8 mouse cellular contexts compared by ENCODE assay signal in the genomic region with DNA sequence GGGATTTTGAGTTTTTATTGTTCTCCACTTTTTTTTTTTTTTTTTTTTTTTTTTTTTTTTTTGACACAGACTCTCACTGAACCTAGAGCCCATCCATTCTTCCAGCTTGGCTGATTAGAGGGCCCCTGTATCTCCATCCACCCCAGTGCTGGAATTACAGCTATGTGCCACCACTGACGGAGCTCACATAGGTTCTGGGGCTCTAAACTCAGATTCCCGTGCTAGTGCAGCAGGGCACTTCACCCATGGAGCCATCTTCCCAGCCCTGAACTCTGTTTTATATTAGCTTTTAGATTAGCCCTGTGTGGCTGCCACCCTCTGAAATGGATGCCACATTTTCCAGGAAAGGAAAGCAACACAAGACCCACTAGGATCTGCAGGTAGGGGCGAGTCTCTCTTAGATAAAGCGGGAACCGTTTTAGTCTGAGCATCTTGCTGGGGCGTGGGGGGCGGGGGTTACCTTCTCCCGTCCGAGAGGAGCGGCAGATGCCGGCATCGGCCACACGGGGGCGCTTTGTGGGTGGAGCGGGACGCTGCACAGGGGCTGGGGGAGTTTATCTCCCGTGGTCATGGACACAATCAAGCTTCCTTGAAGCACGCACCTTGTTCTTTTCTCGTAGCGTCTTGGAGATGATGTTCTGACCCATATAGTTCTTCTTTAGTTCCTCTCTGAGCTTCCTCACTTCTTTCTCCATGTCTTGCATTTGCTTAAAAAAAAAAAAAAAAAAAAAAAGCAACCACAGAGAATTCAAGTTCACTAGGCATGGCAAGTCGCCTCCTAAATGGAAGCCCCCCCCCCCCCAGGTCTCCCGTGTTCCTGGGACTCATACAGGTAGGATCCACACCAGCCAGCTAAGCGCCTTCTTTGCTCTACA. TPM values are rescaled to one million over a fixed set of nuclear protein-coding genes. Genes with fewer than 3 reads are reported as not detected.
DNase-seq lines count a peak whose midpoint lies in the region; ATAC-seq and TF ChIP-seq lines count a peak whose summit lies in the region.

No protein-coding gene starts in this region.

- whole genome bisulfite sequencing in heart, adult 2 months: 13% methylated on average over 23 of the region's 23 CpGs
- 12% methylated on average over 23 of the region's 23 CpGs for WGBS in heart, embryonic 13.5 days

- no peak for TF ChIP-seq POLR2A in heart, adult 2 months (IDR thresholded peaks at IDR 0.05; ENCODE audit: insufficient read depth, low read depth, low read length)

- H3K27ac ChIP-seq in heart, adult 2 months: no peak overlapping the region
- no peak overlapping the region; the same call in 1 of the 2 replicates for H3K27ac ChIP-seq in heart, embryonic 13.5 days (replicated peaks)

- no peak for TF ChIP-seq EP300 in heart, adult 2 months (IDR thresholded peaks at IDR 0.05; ENCODE audit: insufficient read depth, low read depth, low read length)

- peak; percentile 46; the same call in 1 of the 2 replicates for ATAC-seq in heart, embryonic 13.5 days (ENCODE audit: extremely low read depth, insufficient number of reproducible peaks, low FRiP score, low TSS enrichment)

- no peaks in the 10 kb centered on the region for H3K79me2 ChIP-seq in heart, adult 2 months (replicated peaks; ENCODE audit: control insufficient read depth, insufficient read depth, low read length)

- no peaks in the 10 kb centered on the region for H3K27me3 ChIP-seq in heart, adult 2 months (ENCODE audit: control insufficient read depth, insufficient read depth, low read length)
- H3K27me3 ChIP-seq in E14TG2a.4 (ENCODE audit: insufficient read depth, low read length): no peaks in the 10 kb centered on the region
- no peaks in the 10 kb centered on the region for H3K27me3 ChIP-seq in heart, embryonic 13.5 days (replicated peaks)

- peaks cover 6% of the 10 kb centered on the region; the same call in 1 of the 2 replicates for H3K4me1 ChIP-seq in heart, adult 2 months (ENCODE audit: control insufficient read depth, insufficient read depth, low read length)
- H3K4me1 ChIP-seq in E14TG2a.4 (replicated peaks; ENCODE audit: low read depth, low read length): peaks cover 17% of the 10 kb centered on the region
- H3K4me1 ChIP-seq in heart, embryonic 13.5 days: peaks cover 29% of the 10 kb centered on the region

- H3K4me3 ChIP-seq in heart, adult 2 months: no peak overlapping the region
- no peak overlapping the region for H3K4me3 ChIP-seq in E14TG2a.4 (replicated peaks; ENCODE audit: low read length)
- H3K4me3 ChIP-seq in heart, embryonic 13.5 days: peak overlapping the region; percentile 17; the same call in 1 of the 2 replicates

- intact Hi-C loops in heart, adult 2 months (cut with DNase I): no loop called here
- intact Hi-C loops in left cerebral cortex, postnatal 14 days (cut with DNase I): no loop called here

- no peaks in the 10 kb centered on the region for H3K36me3 ChIP-seq in heart, adult 2 months (ENCODE audit: control insufficient read depth, insufficient read depth, low read length)
- H3K36me3 ChIP-seq in E14TG2a.4 (ENCODE audit: insufficient read depth, low read length): no peaks in the 10 kb centered on the region
- H3K36me3 ChIP-seq in heart, embryonic 13.5 days: 0 out of 2 replicates have a peak, but pooled peaks cover 6% of the 10 kb centered on the region

- no peaks in the 10 kb centered on the region for H3K9me3 ChIP-seq in E14TG2a.4 (ENCODE audit: low read length)
- no peaks in the 10 kb centered on the region for H3K9me3 ChIP-seq in heart, embryonic 13.5 days

- no peak overlapping the region for H3K9ac ChIP-seq in heart, adult 2 months (ENCODE audit: low read depth, low read length)
- H3K9ac ChIP-seq in heart, embryonic 13.5 days: no peak overlapping the region

- peak overlapping the region; percentile 40 for H3K4me2 ChIP-seq in heart, embryonic 13.5 days

- peak; percentile 75 for TF ChIP-seq CTCF in heart, adult 2 months (IDR thresholded peaks at IDR 0.05)
- TF ChIP-seq CTCF in E14TG2a.4 (conservative IDR thresholded peaks at IDR 0.05; ENCODE audit: low read length): peak; percentile 91

- DNase-seq in heart, adult 2 months: peak in 1 of 2 experiments; percentile 56
- no peak for DNase-seq in heart, adult 8-10 months (ENCODE audit: low spot score)
- peak; percentile 37 to 62 for DNase-seq in cerebellum, postnatal 36 days
- DNase-seq in left cerebral cortex, postnatal 14 days (ENCODE audit: low spot score in 2 of 2): peak; percentile 45 to 55
- DNase-seq in mesoderm, embryonic 11.5 days (ENCODE audit: low read depth, low spot score): peak; percentile 74
- peak; percentile 63 for DNase-seq in thymus, postnatal 0 days (ENCODE audit: low spot score)

RNA-seq across cellular contexts. Expression of a gene that starts 51.8 kb away (rescaled TPM):
- total RNA-seq in heart, adult 2 months (2021): under 1 TPM; 0.47 to 0.55 TPM
- 0.47 and 0.53 TPM in 2 replicates for polyA plus RNA-seq in heart, adult 2 months (2012; rRNA removed)
- total RNA-seq in heart, adult 8-10 months (2022): under 1 TPM; 0.26 to 0.41 (median 0.35) TPM
- polyA plus RNA-seq in heart, embryonic 13.5 days (2015; fragmentation: Nextera tagmentation; extraction: Ambion mirVana): 2.7 and 3.6 TPM in 2 replicates
- 1 to 10 TPM; 2.7 to 2.9 TPM for total RNA-seq in left cerebral cortex, postnatal 14 days (2021)
- 1.9 and 2.4 TPM in 2 replicates for polyA plus RNA-seq in thymus, postnatal 0 days (2015; fragmentation: Nextera tagmentation; extraction: Ambion mirVana)
